Mouse (Mus musculus) stomach, embryonic 16.5 days (tissue): ENCODE measurements around the gene Snd1. TPM values are rescaled to one million over a fixed set of nuclear protein-coding genes. Genes with fewer than 3 reads are reported as not detected.

Experiments used
- ATAC-seq: fragments of 200-750 bp; cut with Nextera tagmentation; 2 replicates; pipeline ENCODE4 v1.8.0; 2017; ENCODE audit warnings: moderate number of reproducible peaks, moderate TSS enrichment; ENCODE audit not compliant: insufficient read depth, low FRiP score
- H3K27ac ChIP-seq: fragments of 300-500 bp; sonication (generic); 2 replicates; pipeline ENCODE4 v1.5.1; 2014; ENCODE audit warnings: low read length
- H3K27me3 ChIP-seq: fragments of 300-500 bp; sonication (generic); 2 replicates; pipeline ENCODE4 v1.6.1; 2014; ENCODE audit warnings: low read length, control low read depth, mixed read lengths; ENCODE audit not compliant: control insufficient read depth, insufficient read depth
- H3K36me3 ChIP-seq: fragments of 300-500 bp; sonication (generic); 2 replicates; pipeline ENCODE4 v1.6.1; 2014; ENCODE audit warnings: low read length; ENCODE audit not compliant: control insufficient read depth, insufficient read depth
- H3K4me1 ChIP-seq: fragments of 300-500 bp; sonication (generic); 2 replicates; pipeline ENCODE4 v1.6.1; 2014; ENCODE audit warnings: low read length, control low read depth, mixed read lengths; ENCODE audit not compliant: control insufficient read depth, insufficient read depth
- H3K4me2 ChIP-seq: fragments of 300-500 bp; sonication (generic); 2 replicates; pipeline ENCODE4 v1.6.1; 2014; ENCODE audit warnings: low read depth, low read length, mixed read lengths
- H3K4me3 ChIP-seq: fragments of 300-500 bp; sonication (generic); replicated peaks from 2 replicates; pipeline ENCODE4 v1.5.1; 2014; ENCODE audit warnings: mild to moderate bottlenecking, low read length
- H3K9ac ChIP-seq: fragments of 300-500 bp; sonication (generic); 2 replicates; pipeline ENCODE4 v1.6.1; 2014; ENCODE audit warnings: low read length
- H3K9me3 ChIP-seq: fragments of 300-500 bp; sonication (generic); replicated peaks from 2 replicates; pipeline ENCODE4 v1.6.1; 2016; ENCODE audit warnings: low read length, control low read depth; ENCODE audit not compliant: control insufficient read depth
- WGBS: fragments of 180-500 bp; shearing (Covaris S2); extraction: QIAGEN DNeasy Blood & Tissue Kit; methylation state at CpG from one replicate; pipeline ENCODE4 v1.1.7; 2014; 5-methylcytosine and 5-hydroxymethylcytosine counted together
- polyA plus RNA-seq: library from polyadenylated mRNA; unstranded; fragments of >200 nt; fragmentation: Nextera tagmentation; extraction: Ambion mirVana; gene quantifications from 2 replicates; pipeline ENCODE4 v1.2.1, GENCODE M21; 2015

Gene Snd1
- polyA plus RNA-seq, 1 experiment from 2014 or later: 136 TPM

- no peak overlapping the region for H3K27ac ChIP-seq
These were observed 390.2 kb downstream of the Snd1 start for GRCm38 (mm10) chr6:28865112-28865511.

GRCm38 (mm10) chr6:28866206-28866605, 391.3 kb downstream of the Snd1 start:
- H3K4me2 ChIP-seq: no peak overlapping the region
- 94% methylated on average over 3 of the region's 3 CpGs for WGBS
- H3K27ac ChIP-seq: peak overlapping the region; percentile 91; the same call in 1 of the 2 replicates
- H3K4me1 ChIP-seq: peaks cover 32% of the 10 kb centered on the region
- H3K27me3 ChIP-seq: no peaks in the 10 kb centered on the region
- no peak overlapping the region for H3K4me3 ChIP-seq
- no peak overlapping the region for H3K9ac ChIP-seq
- no peaks in the 10 kb centered on the region for H3K9me3 ChIP-seq
- no peak for ATAC-seq
- no peaks in the 10 kb centered on the region for H3K36me3 ChIP-seq

More at GRCm38 (mm10) chr6:28865112-28865511, 390.2 kb downstream of the Snd1 start:
- H3K27me3 ChIP-seq: no peaks in the 10 kb centered on the region
- H3K36me3 ChIP-seq: no peaks in the 10 kb centered on the region
- H3K4me2 ChIP-seq: no peak overlapping the region
- no peaks in the 10 kb centered on the region for H3K9me3 ChIP-seq
- 78% methylated on average over 10 of the region's 10 CpGs for WGBS
- H3K4me1 ChIP-seq: peaks cover 32% of the 10 kb centered on the region
- H3K9ac ChIP-seq: no peak overlapping the region
- no peak overlapping the region for H3K4me3 ChIP-seq
- no peak for ATAC-seq

GRCm38 (mm10) chr6:28867516-28868251, 392.7 kb downstream of the Snd1 start:
- WGBS: 16% methylated on average over 2 of the region's 2 CpGs

GRCm38 (mm10) chr6:28871725-28872420, 396.9 kb downstream of the Snd1 start:
- Histone ChIP-seq H3K36me3 (0 out of 2 replicates have a peak, but pooled peaks cover 3% of the 10 kb centered on the region), H3K4me2 (no peak overlapping the region), H3K27me3 (no peaks in the 10 kb centered on the region), H3K9ac (no peak overlapping the region), H3K4me3 (no peak overlapping the region), H3K27ac (no peak overlapping the region), H3K9me3 (no peaks in the 10 kb centered on the region), H3K4me1 (peaks cover 33% of the 10 kb centered on the region)
- no peak for ATAC-seq
- 75% methylated on average over 5 of the region's 5 CpGs for WGBS

More at GRCm38 (mm10) chr6:28867516-28868251, 392.7 kb downstream of the Snd1 start:
- no peak overlapping the region for H3K4me2 ChIP-seq
- peak overlapping the region; percentile 91 for H3K27ac ChIP-seq
- H3K9ac ChIP-seq: no peak overlapping the region
- H3K9me3 ChIP-seq: no peaks in the 10 kb centered on the region
- H3K4me1 ChIP-seq: peaks cover 32% of the 10 kb centered on the region
- no peaks in the 10 kb centered on the region for H3K36me3 ChIP-seq
- H3K27me3 ChIP-seq: no peaks in the 10 kb centered on the region
- peak; percentile 86; the same call in 1 of the 2 replicates for ATAC-seq
- H3K4me3 ChIP-seq: no peak overlapping the region

- 88% methylated on average over 3 of the region's 3 CpGs for WGBS
- Histone ChIP-seq H3K4me1 (peaks cover 27% of the 10 kb centered on the region), H3K36me3 (0 out of 2 replicates have a peak, but pooled peaks cover 3% of the 10 kb centered on the region), H3K9me3 (no peaks in the 10 kb centered on the region), H3K4me2 (no peak overlapping the region), H3K27me3 (no peaks in the 10 kb centered on the region), H3K27ac (no peak overlapping the region), H3K4me3 (no peak overlapping the region), H3K9ac (no peak overlapping the region)
- ATAC-seq: no peak
These were observed 397.5 kb downstream of the Snd1 start for GRCm38 (mm10) chr6:28872421-28872795.

GRCm38 (mm10) chr6:28874053-28874452, 399.1 kb downstream of the Snd1 start:
- H3K4me2 ChIP-seq: no peak overlapping the region
- H3K27me3 ChIP-seq: no peaks in the 10 kb centered on the region
- no peak overlapping the region for H3K9ac ChIP-seq
- ATAC-seq: no peak
- H3K27ac ChIP-seq: 0 out of 2 replicates have a peak overlapping the region, but pooled peaks have one; percentile 4
- WGBS: 66% methylated on average over 11 of the region's 11 CpGs
- H3K9me3 ChIP-seq: no peaks in the 10 kb centered on the region
- H3K4me3 ChIP-seq: no peak overlapping the region
- H3K4me1 ChIP-seq: peaks cover 16% of the 10 kb centered on the region
- 0 out of 2 replicates have a peak, but pooled peaks cover 3% of the 10 kb centered on the region for H3K36me3 ChIP-seq

- ATAC-seq: no peak
- WGBS: 89% methylated on average over 5 of the region's 5 CpGs
- H3K27me3 ChIP-seq: no peaks in the 10 kb centered on the region
- H3K27ac ChIP-seq: no peak overlapping the region
- H3K9ac ChIP-seq: no peak overlapping the region
- no peak overlapping the region for H3K4me3 ChIP-seq
- no peak overlapping the region for H3K4me2 ChIP-seq
- H3K9me3 ChIP-seq: no peaks in the 10 kb centered on the region
- H3K4me1 ChIP-seq: peaks cover 16% of the 10 kb centered on the region
- 0 out of 2 replicates have a peak, but pooled peaks cover 3% of the 10 kb centered on the region for H3K36me3 ChIP-seq
These were observed 399.8 kb downstream of the Snd1 start for GRCm38 (mm10) chr6:28874759-28875158.

- no peak overlapping the region for H3K9ac ChIP-seq
- H3K27me3 ChIP-seq: no peaks in the 10 kb centered on the region
- no peaks in the 10 kb centered on the region for H3K9me3 ChIP-seq
- ATAC-seq: no peak
- no peak overlapping the region for H3K4me3 ChIP-seq
- peaks cover 7% of the 10 kb centered on the region; the same call in 1 of the 2 replicates for H3K36me3 ChIP-seq
- H3K4me1 ChIP-seq: peaks cover 14% of the 10 kb centered on the region
- WGBS: 57% methylated on average over 1 of the region's 1 CpGs
- no peak overlapping the region for H3K27ac ChIP-seq
- no peak overlapping the region for H3K4me2 ChIP-seq
These were observed 400.4 kb downstream of the Snd1 start for GRCm38 (mm10) chr6:28875333-28875732.

- no peak overlapping the region for H3K4me2 ChIP-seq
- 50% methylated on average over 3 of the region's 3 CpGs for WGBS
- no peak for ATAC-seq
- no peak overlapping the region for H3K4me3 ChIP-seq
- no peak overlapping the region for H3K27ac ChIP-seq
- H3K9me3 ChIP-seq: no peaks in the 10 kb centered on the region
- peaks cover 7% of the 10 kb centered on the region; the same call in 1 of the 2 replicates for H3K36me3 ChIP-seq
- H3K9ac ChIP-seq: no peak overlapping the region
- H3K4me1 ChIP-seq: peaks cover 14% of the 10 kb centered on the region
- H3K27me3 ChIP-seq: no peaks in the 10 kb centered on the region
These were observed 401.6 kb downstream of the Snd1 start for GRCm38 (mm10) chr6:28876492-28876891.
